Mouse (Mus musculus): ENCODE results near the gene Arhgap27.
"Not testable (repeated sequence)": the region's sequence is repeated elsewhere in the genome, so short reads cannot be mapped to it uniquely, and the experiment has no call there.

The Arhgap27 gene

GRCm38 (mm10) chr11:103292890-103293287 is 70.6 kb downstream of the Arhgap27 start:
- DNase-seq (ENCODE audit: low spot score in 2 of 2): no peak

DNA sequence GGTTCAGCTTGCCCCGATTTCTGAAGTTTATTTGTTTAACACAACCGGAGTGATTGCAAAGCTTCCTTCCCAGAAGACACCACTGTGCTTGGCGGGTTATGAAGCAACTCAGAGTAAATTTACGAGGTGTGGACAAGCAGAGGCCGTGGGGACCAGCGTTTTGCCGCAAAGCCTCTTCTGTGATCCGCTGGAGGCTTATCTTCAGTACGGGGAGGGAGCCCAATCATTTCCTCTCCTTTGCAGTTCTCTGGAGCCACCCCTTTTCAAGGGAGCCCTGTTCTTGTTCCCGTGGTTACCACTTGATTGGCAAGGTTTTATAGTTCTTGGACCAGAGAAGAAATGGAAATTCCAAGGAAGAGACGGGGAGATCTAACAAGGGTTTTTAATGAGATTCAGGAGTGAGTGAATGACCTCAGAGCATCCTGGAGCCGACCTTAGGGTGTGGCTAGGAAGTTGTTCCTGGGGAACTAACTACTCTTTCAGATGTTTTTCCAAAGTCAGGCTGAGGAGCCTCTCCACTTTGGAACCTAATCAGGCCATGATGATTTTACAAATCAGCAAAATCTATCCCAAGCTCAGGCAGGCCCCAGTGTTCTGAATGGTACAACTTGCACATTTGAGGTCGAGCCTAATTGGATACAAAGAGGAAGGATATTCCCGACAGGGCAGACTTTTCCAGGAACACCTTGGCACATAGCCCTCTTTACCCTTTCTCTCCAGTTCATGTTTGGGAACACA is 71.2 kb downstream of the Arhgap27 start:
- no peak for DNase-seq (ENCODE audit: low spot score in 2 of 2)

GRCm38 (mm10) chr11:103290841-103291240 is 72.7 kb downstream of the Arhgap27 start:
- DNase-seq (ENCODE audit: low spot score in 2 of 2): not testable (repeated sequence)

DNA sequence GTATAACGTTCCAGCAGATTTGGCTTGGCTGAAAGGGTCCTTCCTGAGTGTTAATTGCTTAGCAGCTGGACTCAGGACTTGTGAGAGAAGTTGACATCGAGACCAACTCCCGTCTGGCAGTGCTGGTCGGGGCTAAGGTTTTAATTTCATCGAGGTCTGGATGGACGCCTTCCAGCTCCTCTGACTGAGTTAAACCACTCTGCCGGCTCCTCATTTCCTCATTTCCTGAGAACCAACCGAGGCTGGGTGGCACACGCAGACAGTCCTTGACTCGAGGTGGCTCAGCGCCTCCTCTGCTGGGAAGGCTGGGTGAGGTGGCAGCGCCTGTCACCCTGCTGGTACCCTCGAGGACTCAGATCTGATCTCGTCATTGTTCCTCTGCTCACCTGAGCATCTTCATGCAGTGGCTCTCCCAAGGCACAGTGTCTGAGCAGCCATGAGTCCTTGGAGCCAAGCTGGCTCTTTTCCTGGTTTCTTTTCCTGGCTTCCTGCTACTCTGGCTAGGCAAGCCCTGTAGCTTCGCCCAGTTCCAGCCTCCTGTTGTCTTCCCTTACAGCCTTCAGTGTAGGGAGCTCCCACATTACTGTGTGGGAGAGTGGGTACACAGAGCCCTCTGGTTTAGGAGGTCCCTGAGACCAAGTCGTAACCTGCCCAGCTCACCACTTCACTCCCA is 75.1 kb downstream of the Arhgap27 start:
- no peak for DNase-seq (ENCODE audit: low spot score in 2 of 2)

GRCm38 (mm10) chr11:103286910-103287309 is 76.6 kb downstream of the Arhgap27 start:
- no peak for DNase-seq (ENCODE audit: low spot score in 2 of 2)

- DNase-seq (ENCODE audit: low spot score in 2 of 2): no peak
These were observed 77.5 kb downstream of the Arhgap27 start for GRCm38 (mm10) chr11:103285951-103286350.

DNA sequence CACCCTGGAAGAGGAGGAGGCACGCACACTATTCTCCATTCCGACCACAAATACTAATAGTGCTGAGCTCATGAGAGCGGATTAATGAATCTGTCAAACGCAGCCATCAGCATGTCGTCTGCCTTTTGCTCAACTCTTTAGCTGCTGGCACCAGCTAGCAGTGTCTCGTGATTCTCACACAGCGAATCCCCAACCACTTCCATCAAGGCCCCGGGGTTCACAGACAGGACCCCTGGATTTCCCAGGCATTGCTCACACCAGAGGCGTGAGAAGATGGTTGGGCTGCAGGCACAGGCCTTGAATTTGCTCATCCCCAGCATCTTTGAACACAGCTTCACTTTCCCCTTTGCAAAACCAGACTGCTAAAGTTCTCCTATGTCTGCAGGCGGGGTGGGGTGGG is 78.2 kb downstream of the Arhgap27 start:
- no peak for DNase-seq (ENCODE audit: low spot score in 2 of 2)

GRCm38 (mm10) chr11:103281784-103282183 is 81.7 kb downstream of the Arhgap27 start:
- DNase-seq (ENCODE audit: low spot score in 2 of 2): no peak

Measured in right cerebral cortex, adult 2 months (tissue).